ENCODE assay signal across 9 mouse cellular contexts in genomic region chr8:84789345-84789744, GRCm38 (mm10). TPM values are rescaled to one million over a fixed set of nuclear protein-coding genes. Genes with fewer than 3 reads are reported as not detected.
DNase-seq lines count a peak whose midpoint lies in the region; ATAC-seq and TF ChIP-seq lines count a peak whose summit lies in the region.
"Had no signal": no experiment of that assay in that cellular context is flagged by ENCODE, and none has a peak within 500 bp of the region (broad histone marks: within the 10 kb centered on the region; RNA-seq: fewer than 3 reads in every experiment).

No protein-coding gene starts in this region.

- H3K27ac ChIP-seq in embryonic facial prominence, embryonic 12.5 days, result no peak overlapping the region
- H3K27ac ChIP-seq in embryonic facial prominence, embryonic 10.5 days (replicated peaks), result no peak overlapping the region
- peak overlapping the region; percentile 70 for H3K27ac ChIP-seq in hindbrain, postnatal 0 days
- no peak overlapping the region for H3K27ac ChIP-seq in hindbrain, embryonic 12.5 days
- H3K27ac ChIP-seq in midbrain, postnatal 0 days (ENCODE audit: low read depth, low read length), result peak overlapping the region; percentile 47; the same call in 1 of the 2 replicates
- H3K27ac ChIP-seq in midbrain, embryonic 13.5 days, result no peak overlapping the region
- H3K27ac ChIP-seq in stomach, postnatal 0 days (replicated peaks), result peak overlapping the region; percentile 53

- peak overlapping the region; percentile 3; the same call in 1 of the 2 replicates for H3K4me2 ChIP-seq in embryonic facial prominence, embryonic 12.5 days (replicated peaks)
- peak overlapping the region; percentile 37 for H3K4me2 ChIP-seq in hindbrain, postnatal 0 days (ENCODE audit: low read depth, low read length)
- no peak overlapping the region for H3K4me2 ChIP-seq in hindbrain, embryonic 12.5 days (replicated peaks)
- H3K4me2 ChIP-seq in midbrain, postnatal 0 days (ENCODE audit: low read depth, low read length, poor library complexity, severe bottlenecking), result no peak overlapping the region
- H3K4me2 ChIP-seq in midbrain, embryonic 13.5 days (replicated peaks), result no peak overlapping the region
- H3K4me2 ChIP-seq in stomach, postnatal 0 days (replicated peaks; ENCODE audit: low read depth), result peak overlapping the region; percentile 8

- no peak for DNase-seq in embryonic facial prominence, embryonic 10.5 days (ENCODE audit: low spot score)
- no peak for DNase-seq in hindbrain, postnatal 0 days (ENCODE audit: low spot score)
- no peak for DNase-seq in midbrain, postnatal 0 days (ENCODE audit: low spot score)
- DNase-seq in stomach, postnatal 0 days (ENCODE audit: low spot score), result no peak
- no peak for DNase-seq in c-Kit-positive CD71-positive TER-119-positive erythroid progenitor cells, embryonic 14.5 days (ENCODE audit: low spot score)
- DNase-seq: thymus, postnatal 14 days had no signal

- H3K27me3 ChIP-seq in embryonic facial prominence, embryonic 12.5 days, result peaks cover 96% of the 10 kb centered on the region
- H3K27me3 ChIP-seq in embryonic facial prominence, embryonic 10.5 days (replicated peaks; ENCODE audit: low read depth, poor library complexity, severe bottlenecking), result peaks cover 100% of the 10 kb centered on the region
- peaks cover 4% of the 10 kb centered on the region for H3K27me3 ChIP-seq in hindbrain, postnatal 0 days (ENCODE audit: insufficient read depth, low read length)
- H3K27me3 ChIP-seq in hindbrain, embryonic 12.5 days, result peaks cover 100% of the 10 kb centered on the region
- H3K27me3 ChIP-seq in midbrain, postnatal 0 days (ENCODE audit: insufficient read depth, low read length), result peaks cover 65% of the 10 kb centered on the region
- peaks cover 100% of the 10 kb centered on the region for H3K27me3 ChIP-seq in midbrain, embryonic 13.5 days
- H3K27me3 ChIP-seq in stomach, postnatal 0 days (ENCODE audit: control insufficient read depth, insufficient read depth, low read length), result no peaks in the 10 kb centered on the region

- WGBS in embryonic facial prominence, embryonic 12.5 days, result 41% methylated on average over 5 of the region's 5 CpGs
- WGBS in embryonic facial prominence, embryonic 10.5 days, result 43% methylated on average over 5 of the region's 5 CpGs
- WGBS in hindbrain, postnatal 0 days, result 34% methylated on average over 5 of the region's 5 CpGs
- WGBS in hindbrain, embryonic 12.5 days, result 55% methylated on average over 5 of the region's 5 CpGs
- WGBS in midbrain, postnatal 0 days, result 41% methylated on average over 5 of the region's 5 CpGs
- WGBS in midbrain, embryonic 13.5 days, result 54% methylated on average over 5 of the region's 5 CpGs
- WGBS in stomach, postnatal 0 days, result 54% methylated on average over 5 of the region's 5 CpGs

- H3K4me1 ChIP-seq in embryonic facial prominence, embryonic 12.5 days, result peaks cover 44% of the 10 kb centered on the region
- H3K4me1 ChIP-seq in embryonic facial prominence, embryonic 10.5 days, result peaks cover 17% of the 10 kb centered on the region
- peaks cover 43% of the 10 kb centered on the region for H3K4me1 ChIP-seq in hindbrain, postnatal 0 days (ENCODE audit: insufficient read depth, low read length)
- H3K4me1 ChIP-seq in hindbrain, embryonic 12.5 days, result peaks cover 32% of the 10 kb centered on the region
- 0 out of 2 replicates have a peak, but pooled peaks cover 10% of the 10 kb centered on the region for H3K4me1 ChIP-seq in midbrain, postnatal 0 days (ENCODE audit: insufficient read depth, low read length)
- peaks cover 45% of the 10 kb centered on the region for H3K4me1 ChIP-seq in midbrain, embryonic 13.5 days (replicated peaks)
- peaks cover 45% of the 10 kb centered on the region for H3K4me1 ChIP-seq in stomach, postnatal 0 days (replicated peaks; ENCODE audit: control insufficient read depth, insufficient read depth)

- ATAC-seq in embryonic facial prominence, embryonic 12.5 days (ENCODE audit: insufficient number of reproducible peaks, insufficient read depth, low FRiP score, low TSS enrichment), result no peak
- no peak for ATAC-seq in hindbrain, postnatal 0 days
- no peak for ATAC-seq in hindbrain, embryonic 12.5 days (ENCODE audit: low FRiP score)
- no peak for ATAC-seq in midbrain, postnatal 0 days (ENCODE audit: low FRiP score)
- no peak for ATAC-seq in midbrain, embryonic 13.5 days
- ATAC-seq in stomach, postnatal 0 days (ENCODE audit: low FRiP score, low TSS enrichment), result no peak

- H3K9me3 ChIP-seq in embryonic facial prominence, embryonic 12.5 days, result no peaks in the 10 kb centered on the region
- no peaks in the 10 kb centered on the region for H3K9me3 ChIP-seq in embryonic facial prominence, embryonic 10.5 days
- no peaks in the 10 kb centered on the region for H3K9me3 ChIP-seq in hindbrain, postnatal 0 days (ENCODE audit: low read length)
- no peaks in the 10 kb centered on the region for H3K9me3 ChIP-seq in hindbrain, embryonic 12.5 days (replicated peaks)
- H3K9me3 ChIP-seq in midbrain, postnatal 0 days (ENCODE audit: low read length), result no peaks in the 10 kb centered on the region
- H3K9me3 ChIP-seq in midbrain, embryonic 13.5 days, result no peaks in the 10 kb centered on the region
- H3K9me3 ChIP-seq in stomach, postnatal 0 days (ENCODE audit: control insufficient read depth, low read length), result no peaks in the 10 kb centered on the region

- TF ChIP-seq EP300 in stomach, postnatal 0 days (optimal IDR thresholded peaks at IDR 0.05), result no peak

- no peaks in the 10 kb centered on the region for H3K36me3 ChIP-seq in embryonic facial prominence, embryonic 12.5 days
- H3K36me3 ChIP-seq in embryonic facial prominence, embryonic 10.5 days (replicated peaks), result no peaks in the 10 kb centered on the region
- no peaks in the 10 kb centered on the region for H3K36me3 ChIP-seq in hindbrain, postnatal 0 days (ENCODE audit: insufficient read depth, low read length)
- H3K36me3 ChIP-seq in hindbrain, embryonic 12.5 days, result no peaks in the 10 kb centered on the region
- no peaks in the 10 kb centered on the region for H3K36me3 ChIP-seq in midbrain, postnatal 0 days (ENCODE audit: insufficient read depth, low read length)
- H3K36me3 ChIP-seq in midbrain, embryonic 13.5 days, result no peaks in the 10 kb centered on the region
- 0 out of 2 replicates have a peak, but pooled peaks cover 2% of the 10 kb centered on the region for H3K36me3 ChIP-seq in stomach, postnatal 0 days (ENCODE audit: control insufficient read depth, insufficient read depth, low read length)

- no peak overlapping the region for H3K4me3 ChIP-seq in embryonic facial prominence, embryonic 12.5 days
- no peak overlapping the region for H3K4me3 ChIP-seq in embryonic facial prominence, embryonic 10.5 days
- H3K4me3 ChIP-seq in hindbrain, postnatal 0 days (ENCODE audit: low read length), result no peak overlapping the region
- H3K4me3 ChIP-seq in hindbrain, embryonic 12.5 days, result no peak overlapping the region
- H3K4me3 ChIP-seq in midbrain, postnatal 0 days (ENCODE audit: low read depth, low read length), result no peak overlapping the region
- H3K4me3 ChIP-seq in midbrain, embryonic 13.5 days (replicated peaks), result no peak overlapping the region
- no peak overlapping the region for H3K4me3 ChIP-seq in stomach, postnatal 0 days (ENCODE audit: low read depth, low read length)

- no peak overlapping the region; the same call in 1 of the 2 replicates for H3K9ac ChIP-seq in embryonic facial prominence, embryonic 12.5 days
- H3K9ac ChIP-seq in hindbrain, postnatal 0 days (replicated peaks; ENCODE audit: low read length), result 0 out of 2 replicates have a peak overlapping the region, but pooled peaks have one; percentile 13
- no peak overlapping the region for H3K9ac ChIP-seq in hindbrain, embryonic 12.5 days
- no peak overlapping the region for H3K9ac ChIP-seq in midbrain, postnatal 0 days (replicated peaks; ENCODE audit: low read length, poor library complexity, severe bottlenecking)
- H3K9ac ChIP-seq in midbrain, embryonic 13.5 days (replicated peaks), result no peak overlapping the region
- no peak overlapping the region for H3K9ac ChIP-seq in stomach, postnatal 0 days (ENCODE audit: low read length)

- TF ChIP-seq CTCF in hindbrain, postnatal 0 days (IDR thresholded peaks at IDR 0.05; ENCODE audit: low read depth), result no peak
- no peak for TF ChIP-seq CTCF in midbrain, postnatal 0 days (IDR thresholded peaks at IDR 0.05)
- TF ChIP-seq CTCF in stomach, postnatal 0 days (IDR thresholded peaks at IDR 0.05; ENCODE audit: low read depth), result no peak

RNA-seq across cellular contexts. Expression of gene Nfix, which starts 10.8 kb away (rescaled TPM):
- 18.4 and 21.2 TPM in 2 replicates for polyA plus RNA-seq in embryonic facial prominence, embryonic 12.5 days (2016; fragmentation: Nextera tagmentation; extraction: Ambion mirVana)
- 0.29 and 0.77 TPM in 2 replicates for polyA plus RNA-seq in embryonic facial prominence, embryonic 10.5 days (2016; fragmentation: Nextera tagmentation; extraction: Ambion mirVana)
- total RNA-seq in hindbrain, postnatal 0 days (2014; rRNA removed), result 90.4 and 92.5 TPM in 2 replicates
- 123 and 126 TPM in 2 replicates for polyA plus RNA-seq in hindbrain, postnatal 0 days (2015; fragmentation: Nextera tagmentation; extraction: Ambion mirVana)
- 11.6 and 14.2 TPM in 2 replicates for polyA plus RNA-seq in hindbrain, embryonic 12.5 days (2016; fragmentation: Nextera tagmentation; extraction: Ambion mirVana)
- 40.1 and 62.5 TPM in 2 replicates for total RNA-seq in midbrain, postnatal 0 days (2014; rRNA removed)
- 41.7 and 53.7 TPM in 2 replicates for polyA plus RNA-seq in midbrain, postnatal 0 days (2015; fragmentation: Nextera tagmentation; extraction: Ambion mirVana)
- 22.4 and 28.4 TPM in 2 replicates for polyA plus RNA-seq in midbrain, embryonic 13.5 days (2015; fragmentation: Nextera tagmentation; extraction: Ambion mirVana)
- polyA plus RNA-seq in stomach, postnatal 0 days (2015; fragmentation: Nextera tagmentation; extraction: Ambion mirVana), result 36.5 and 36.6 TPM in 2 replicates

RNA-seq across cellular contexts. Expression of gene Dand5, which starts 33.3 kb away (rescaled TPM):
- polyA plus RNA-seq in embryonic facial prominence, embryonic 12.5 days (2016; fragmentation: Nextera tagmentation; extraction: Ambion mirVana), result 5.3 and 5.5 TPM in 2 replicates
- polyA plus RNA-seq in embryonic facial prominence, embryonic 10.5 days (2016; fragmentation: Nextera tagmentation; extraction: Ambion mirVana), result 2.8 and 3.0 TPM in 2 replicates
- total RNA-seq in hindbrain, postnatal 0 days (2014; rRNA removed), result 6.6 and 7.2 TPM in 2 replicates
- polyA plus RNA-seq in hindbrain, postnatal 0 days (2015; fragmentation: Nextera tagmentation; extraction: Ambion mirVana), result 12.3 and 12.5 TPM in 2 replicates
- 6.6 and 7.1 TPM in 2 replicates for polyA plus RNA-seq in hindbrain, embryonic 12.5 days (2016; fragmentation: Nextera tagmentation; extraction: Ambion mirVana)
- total RNA-seq in midbrain, postnatal 0 days (2014; rRNA removed), result 7.6 and 7.7 TPM in 2 replicates
- 12.6 and 14.5 TPM in 2 replicates for polyA plus RNA-seq in midbrain, postnatal 0 days (2015; fragmentation: Nextera tagmentation; extraction: Ambion mirVana)
- 8.8 and 8.9 TPM in 2 replicates for polyA plus RNA-seq in midbrain, embryonic 13.5 days (2015; fragmentation: Nextera tagmentation; extraction: Ambion mirVana)
- 3.3 TPM in 2 replicates for polyA plus RNA-seq in stomach, postnatal 0 days (2015; fragmentation: Nextera tagmentation; extraction: Ambion mirVana)

RNA-seq across cellular contexts. Expression of gene Gadd45gip1, which starts 42.0 kb away (rescaled TPM):
- polyA plus RNA-seq in embryonic facial prominence, embryonic 12.5 days (2016; fragmentation: Nextera tagmentation; extraction: Ambion mirVana), result 46.7 and 46.8 TPM in 2 replicates
- 45.2 and 47.3 TPM in 2 replicates for polyA plus RNA-seq in embryonic facial prominence, embryonic 10.5 days (2016; fragmentation: Nextera tagmentation; extraction: Ambion mirVana)
- 33.0 and 34.1 TPM in 2 replicates for total RNA-seq in hindbrain, postnatal 0 days (2014; rRNA removed)
- polyA plus RNA-seq in hindbrain, postnatal 0 days (2015; fragmentation: Nextera tagmentation; extraction: Ambion mirVana), result 43.4 and 45.3 TPM in 2 replicates
- polyA plus RNA-seq in hindbrain, embryonic 12.5 days (2016; fragmentation: Nextera tagmentation; extraction: Ambion mirVana), result 35.7 and 38.6 TPM in 2 replicates
- total RNA-seq in midbrain, postnatal 0 days (2014; rRNA removed), result 27.5 and 28.2 TPM in 2 replicates
- polyA plus RNA-seq in midbrain, postnatal 0 days (2015; fragmentation: Nextera tagmentation; extraction: Ambion mirVana), result 42.9 and 45.1 TPM in 2 replicates
- 34.5 and 36.3 TPM in 2 replicates for polyA plus RNA-seq in midbrain, embryonic 13.5 days (2015; fragmentation: Nextera tagmentation; extraction: Ambion mirVana)
- 38.5 and 39.3 TPM in 2 replicates for polyA plus RNA-seq in stomach, postnatal 0 days (2015; fragmentation: Nextera tagmentation; extraction: Ambion mirVana)

RNA-seq across cellular contexts. Expression of gene Rad23a, which starts 51.1 kb away (rescaled TPM):
- 96.0 TPM in 2 replicates for polyA plus RNA-seq in embryonic facial prominence, embryonic 12.5 days (2016; fragmentation: Nextera tagmentation; extraction: Ambion mirVana)
- 112 and 122 TPM in 2 replicates for polyA plus RNA-seq in embryonic facial prominence, embryonic 10.5 days (2016; fragmentation: Nextera tagmentation; extraction: Ambion mirVana)
- 62.5 and 68.1 TPM in 2 replicates for total RNA-seq in hindbrain, postnatal 0 days (2014; rRNA removed)
- 90.6 and 98.0 TPM in 2 replicates for polyA plus RNA-seq in hindbrain, postnatal 0 days (2015; fragmentation: Nextera tagmentation; extraction: Ambion mirVana)
- 88.8 and 101 TPM in 2 replicates for polyA plus RNA-seq in hindbrain, embryonic 12.5 days (2016; fragmentation: Nextera tagmentation; extraction: Ambion mirVana)
- total RNA-seq in midbrain, postnatal 0 days (2014; rRNA removed), result 43.8 and 57.5 TPM in 2 replicates
- 83.5 and 88.3 TPM in 2 replicates for polyA plus RNA-seq in midbrain, postnatal 0 days (2015; fragmentation: Nextera tagmentation; extraction: Ambion mirVana)
- 84.8 and 88.8 TPM in 2 replicates for polyA plus RNA-seq in midbrain, embryonic 13.5 days (2015; fragmentation: Nextera tagmentation; extraction: Ambion mirVana)
- 69.8 and 70.6 TPM in 2 replicates for polyA plus RNA-seq in stomach, postnatal 0 days (2015; fragmentation: Nextera tagmentation; extraction: Ambion mirVana)

RNA-seq across cellular contexts. Expression of gene Calr, which starts 57.4 kb away (rescaled TPM):
- 919 and 944 TPM in 2 replicates for polyA plus RNA-seq in embryonic facial prominence, embryonic 12.5 days (2016; fragmentation: Nextera tagmentation; extraction: Ambion mirVana)
- polyA plus RNA-seq in embryonic facial prominence, embryonic 10.5 days (2016; fragmentation: Nextera tagmentation; extraction: Ambion mirVana), result 758 and 801 TPM in 2 replicates
- total RNA-seq in hindbrain, postnatal 0 days (2014; rRNA removed), result 350 and 359 TPM in 2 replicates
- polyA plus RNA-seq in hindbrain, postnatal 0 days (2015; fragmentation: Nextera tagmentation; extraction: Ambion mirVana), result 418 and 457 TPM in 2 replicates
- polyA plus RNA-seq in hindbrain, embryonic 12.5 days (2016; fragmentation: Nextera tagmentation; extraction: Ambion mirVana), result 792 and 820 TPM in 2 replicates
- total RNA-seq in midbrain, postnatal 0 days (2014; rRNA removed), result 369 and 436 TPM in 2 replicates
- polyA plus RNA-seq in midbrain, postnatal 0 days (2015; fragmentation: Nextera tagmentation; extraction: Ambion mirVana), result 444 and 445 TPM in 2 replicates
- 599 and 642 TPM in 2 replicates for polyA plus RNA-seq in midbrain, embryonic 13.5 days (2015; fragmentation: Nextera tagmentation; extraction: Ambion mirVana)
- 522 and 537 TPM in 2 replicates for polyA plus RNA-seq in stomach, postnatal 0 days (2015; fragmentation: Nextera tagmentation; extraction: Ambion mirVana)

Comparison
In these comparisons a context has a peak if more than half of its experiments do, and no peak if none do; other contexts are left out.
1. H3K27ac ChIP-seq: peak in hindbrain, postnatal 0 days (single experiment), midbrain, postnatal 0 days (single experiment) and stomach, postnatal 0 days (single experiment); none in embryonic facial prominence, embryonic 12.5 days (single experiment), embryonic facial prominence, embryonic 10.5 days (single experiment), hindbrain, embryonic 12.5 days (single experiment) and midbrain, embryonic 13.5 days (single experiment).
2. H3K4me2 ChIP-seq: peak in embryonic facial prominence, embryonic 12.5 days (single experiment), hindbrain, postnatal 0 days (single experiment) and stomach, postnatal 0 days (single experiment); none in hindbrain, embryonic 12.5 days (single experiment), midbrain, postnatal 0 days (single experiment) and midbrain, embryonic 13.5 days (single experiment).